Mouse (Mus musculus) liver, embryonic 11.5 days (tissue): ENCODE measurements around the gene Lmf1. TPM values are rescaled to one million over a fixed set of nuclear protein-coding genes. Genes with fewer than 3 reads are reported as not detected.

ENCODE experiments used
- ATAC-seq: fragments of 200-750 bp; cut with Nextera tagmentation; replicated peaks from 2 replicates; pipeline ENCODE4 v1.8.0; 2017; ENCODE audit warnings: moderate number of reproducible peaks, mild to moderate bottlenecking, moderate TSS enrichment, moderate library complexity; ENCODE audit not compliant: low FRiP score
- DNase-seq: peaks from one replicate; pipeline ENCODE4 v3.0.0-alpha.2; 2017; ENCODE audit warnings: low spot score
- H3K27ac ChIP-seq: fragments of 300-500 bp; sonication (generic); 2 replicates; pipeline ENCODE4 v1.5.1; 2014; ENCODE audit warnings: mild to moderate bottlenecking, low read depth, low read length, control low read depth
- H3K27me3 ChIP-seq: fragments of 300-500 bp; sonication (generic); replicated peaks from 2 replicates; pipeline ENCODE4 v1.6.1; 2014; ENCODE audit warnings: low read length, mixed read lengths; ENCODE audit not compliant: control insufficient read depth, insufficient read depth
- H3K36me3 ChIP-seq: fragments of 300-500 bp; sonication (generic); 2 replicates; pipeline ENCODE4 v1.6.1; 2014; ENCODE audit warnings: mild to moderate bottlenecking, low read length, moderate library complexity, mixed read lengths; ENCODE audit not compliant: control insufficient read depth, insufficient read depth
- H3K4me1 ChIP-seq: fragments of 300-500 bp; sonication (generic); replicated peaks from 2 replicates; pipeline ENCODE4 v1.6.1; 2014; ENCODE audit warnings: low read length, mixed read lengths; ENCODE audit not compliant: control insufficient read depth, insufficient read depth
- H3K4me2 ChIP-seq: fragments of 300-500 bp; sonication (generic); 2 replicates; pipeline ENCODE4 v1.6.1; 2014; ENCODE audit warnings: mild to moderate bottlenecking, control low read depth, moderate library complexity
- H3K4me3 ChIP-seq: fragments of 300-500 bp; sonication (generic); 2 replicates; pipeline ENCODE4 v1.5.1; 2014; ENCODE audit warnings: low read depth, low read length, control low read depth
- H3K9ac ChIP-seq: fragments of 300-500 bp; sonication (generic); 2 replicates; pipeline ENCODE4 v1.6.1; 2014; ENCODE audit warnings: low read depth, low read length, control low read depth
- H3K9me3 ChIP-seq: fragments of 300-500 bp; sonication (generic); 2 replicates; pipeline ENCODE4 v1.6.1; 2016; ENCODE audit warnings: low read length, inconsistent platforms, mixed read lengths; ENCODE audit not compliant: control insufficient read depth
- WGBS: fragments of 180-500 bp; shearing (Covaris S2); extraction: QIAGEN DNeasy Blood & Tissue Kit; methylation state at CpG from one replicate; pipeline ENCODE4 v1.1.7; 2014; 5-methylcytosine and 5-hydroxymethylcytosine counted together
- polyA plus RNA-seq: library from polyadenylated mRNA; unstranded; fragments of >200 nt; fragmentation: Nextera tagmentation; extraction: Ambion mirVana; gene quantifications from 2 replicates; pipeline ENCODE4 v1.2.1, GENCODE M21; 2014

Lmf1 gene
- polyA plus RNA-seq, 1 experiment from 2014 or later = 29.1 TPM

DNA sequence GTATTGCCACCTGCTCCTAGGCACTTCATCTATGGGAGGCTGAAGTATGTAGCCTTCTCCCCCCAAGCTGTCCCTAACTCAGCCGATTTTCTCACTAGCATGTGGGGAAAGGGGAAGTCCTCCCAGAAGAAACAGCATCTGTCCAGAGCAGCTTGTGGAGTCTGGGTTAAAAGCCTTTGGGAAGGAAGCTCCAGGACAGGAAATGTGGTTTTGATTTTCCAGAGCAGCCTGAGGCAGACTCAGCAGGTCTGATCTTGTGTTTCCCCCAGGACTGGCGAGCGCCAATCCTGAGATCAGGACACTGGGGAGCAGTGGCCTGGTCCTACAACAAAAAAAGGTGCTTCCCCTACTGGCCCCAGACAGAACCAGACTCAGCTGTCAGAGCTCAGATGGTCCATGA, 23.7 kb upstream of the Lmf1 start:
- Histone ChIP-seq H3K4me1 (0 out of 2 replicates have a peak, but pooled peaks cover 4% of the 10 kb centered on the region), H3K9ac (no peak overlapping the region), H3K4me3 (no peak overlapping the region), H3K36me3 (no peaks in the 10 kb centered on the region), H3K27ac (no peak overlapping the region), H3K4me2 (no peak overlapping the region), H3K27me3 (peaks cover 28% of the 10 kb centered on the region), H3K9me3 (no peaks in the 10 kb centered on the region)
- DNase-seq = no peak
- WGBS = 26% methylated on average over 3 of the region's 3 CpGs
- no peak for ATAC-seq

GRCm38 (mm10) chr17:25555666-25556629, 22.9 kb upstream of the Lmf1 start:
- Histone ChIP-seq H3K36me3 (no peaks in the 10 kb centered on the region), H3K9ac (no peak overlapping the region), H3K9me3 (no peaks in the 10 kb centered on the region), H3K27me3 (peaks cover 28% of the 10 kb centered on the region), H3K4me3 (no peak overlapping the region), H3K27ac (no peak overlapping the region), H3K4me1 (0 out of 2 replicates have a peak, but pooled peaks cover 4% of the 10 kb centered on the region), H3K4me2 (peak overlapping the region; percentile 42)
- DNase-seq (no peak), ATAC-seq (no peak)
- 10% methylated on average over 29 of the region's 29 CpGs for WGBS

DNA sequence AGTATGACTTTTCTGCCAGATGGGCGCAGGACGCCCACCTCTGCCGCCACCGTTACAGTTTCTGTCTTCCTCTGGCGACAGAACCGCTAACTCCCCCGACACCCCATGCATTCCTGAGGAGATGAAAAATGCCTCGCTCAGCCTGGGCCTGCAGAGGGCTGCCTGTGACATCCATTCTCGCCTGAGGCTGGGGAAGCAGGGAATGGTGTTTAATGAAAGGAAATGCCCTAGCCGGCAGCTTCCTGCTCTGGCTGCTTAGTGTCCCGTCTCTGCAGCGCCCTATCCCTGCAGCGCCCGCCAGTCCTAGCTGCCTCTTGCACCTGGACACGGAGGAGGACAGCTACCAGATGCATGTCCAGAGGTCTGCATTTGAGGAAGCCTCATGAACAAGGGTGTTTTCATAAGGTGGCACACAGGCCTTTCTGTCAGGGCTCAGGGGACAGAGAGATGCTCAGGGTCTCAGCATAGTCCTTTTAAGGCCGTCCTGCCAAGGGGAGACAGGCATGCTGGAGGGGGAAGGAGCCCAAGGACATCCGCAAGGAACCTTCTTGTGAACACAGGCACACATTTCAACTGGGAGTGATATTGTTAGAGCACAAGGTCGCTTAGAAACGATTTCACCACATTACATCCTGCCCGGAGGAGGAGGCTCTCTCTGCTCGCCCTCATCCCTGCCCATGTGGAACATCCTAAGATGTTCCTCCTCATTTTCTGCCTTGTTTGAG, 22.1 kb upstream of the Lmf1 start:
- no peaks in the 10 kb centered on the region for H3K36me3 ChIP-seq
- DNase-seq (no peak), ATAC-seq (no peak)
- no peak overlapping the region for H3K4me3 ChIP-seq
- peak overlapping the region; percentile 42 for H3K4me2 ChIP-seq
- WGBS = 9% methylated on average over 21 of the region's 21 CpGs
- H3K4me1 ChIP-seq = 0 out of 2 replicates have a peak, but pooled peaks cover 4% of the 10 kb centered on the region
- no peak overlapping the region for H3K27ac ChIP-seq
- no peaks in the 10 kb centered on the region for H3K9me3 ChIP-seq
- peaks cover 28% of the 10 kb centered on the region for H3K27me3 ChIP-seq
- no peak overlapping the region for H3K9ac ChIP-seq

GRCm38 (mm10) chr17:25559634-25560033, 19.3 kb upstream of the Lmf1 start:
- no peak overlapping the region for H3K4me2 ChIP-seq
- no peaks in the 10 kb centered on the region for H3K36me3 ChIP-seq
- H3K4me1 ChIP-seq = 0 out of 2 replicates have a peak, but pooled peaks cover 4% of the 10 kb centered on the region
- H3K9me3 ChIP-seq = no peaks in the 10 kb centered on the region
- DNase-seq (no peak), ATAC-seq (no peak)
- peaks cover 28% of the 10 kb centered on the region for H3K27me3 ChIP-seq
- H3K4me3 ChIP-seq = no peak overlapping the region
- no peak overlapping the region for H3K27ac ChIP-seq
- no peak overlapping the region for H3K9ac ChIP-seq
- 51% methylated on average over 4 of the region's 4 CpGs for WGBS

DNA sequence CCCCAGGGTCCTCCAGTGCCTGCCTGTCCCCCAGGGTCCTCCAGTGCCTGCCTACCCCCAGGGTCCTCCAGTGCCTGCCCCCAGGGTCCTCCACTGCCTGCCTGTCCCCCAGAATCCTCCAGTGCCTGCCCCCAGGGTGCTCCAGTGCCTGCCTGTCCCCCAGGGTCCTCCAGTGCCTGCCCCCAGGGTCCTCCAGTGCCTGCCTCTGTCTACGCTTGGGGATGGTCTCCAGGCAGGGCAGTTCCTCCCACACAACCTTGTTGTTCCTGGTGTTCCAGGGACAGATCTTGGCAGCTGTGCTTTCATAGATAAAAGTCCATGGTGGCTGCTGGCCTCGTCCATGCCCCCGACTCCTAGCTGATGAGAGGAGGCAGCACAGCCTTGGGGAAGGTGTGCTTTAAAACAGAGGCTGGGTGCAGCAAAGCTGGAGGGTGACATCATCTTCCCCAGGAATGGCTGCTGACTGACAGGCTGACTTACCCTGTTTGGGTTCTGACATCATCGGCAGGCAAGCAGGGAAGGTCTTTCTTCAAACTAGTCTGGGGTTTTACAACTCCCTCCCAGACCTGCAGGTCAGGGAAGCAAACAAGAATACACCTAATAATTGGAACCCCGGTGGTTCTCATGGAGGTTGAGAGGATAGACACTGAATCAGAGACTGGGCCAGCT, 18.2 kb upstream of the Lmf1 start:
- no peak overlapping the region for H3K9ac ChIP-seq
- no peaks in the 10 kb centered on the region for H3K36me3 ChIP-seq
- DNase-seq (no peak), ATAC-seq (no peak)
- 43% methylated on average over 5 of the region's 5 CpGs for WGBS
- no peak overlapping the region for H3K4me3 ChIP-seq
- H3K27me3 ChIP-seq = peaks cover 18% of the 10 kb centered on the region
- H3K27ac ChIP-seq = no peak overlapping the region
- no peaks in the 10 kb centered on the region for H3K9me3 ChIP-seq
- 0 out of 2 replicates have a peak, but pooled peaks cover 4% of the 10 kb centered on the region for H3K4me1 ChIP-seq
- H3K4me2 ChIP-seq = no peak overlapping the region

DNA sequence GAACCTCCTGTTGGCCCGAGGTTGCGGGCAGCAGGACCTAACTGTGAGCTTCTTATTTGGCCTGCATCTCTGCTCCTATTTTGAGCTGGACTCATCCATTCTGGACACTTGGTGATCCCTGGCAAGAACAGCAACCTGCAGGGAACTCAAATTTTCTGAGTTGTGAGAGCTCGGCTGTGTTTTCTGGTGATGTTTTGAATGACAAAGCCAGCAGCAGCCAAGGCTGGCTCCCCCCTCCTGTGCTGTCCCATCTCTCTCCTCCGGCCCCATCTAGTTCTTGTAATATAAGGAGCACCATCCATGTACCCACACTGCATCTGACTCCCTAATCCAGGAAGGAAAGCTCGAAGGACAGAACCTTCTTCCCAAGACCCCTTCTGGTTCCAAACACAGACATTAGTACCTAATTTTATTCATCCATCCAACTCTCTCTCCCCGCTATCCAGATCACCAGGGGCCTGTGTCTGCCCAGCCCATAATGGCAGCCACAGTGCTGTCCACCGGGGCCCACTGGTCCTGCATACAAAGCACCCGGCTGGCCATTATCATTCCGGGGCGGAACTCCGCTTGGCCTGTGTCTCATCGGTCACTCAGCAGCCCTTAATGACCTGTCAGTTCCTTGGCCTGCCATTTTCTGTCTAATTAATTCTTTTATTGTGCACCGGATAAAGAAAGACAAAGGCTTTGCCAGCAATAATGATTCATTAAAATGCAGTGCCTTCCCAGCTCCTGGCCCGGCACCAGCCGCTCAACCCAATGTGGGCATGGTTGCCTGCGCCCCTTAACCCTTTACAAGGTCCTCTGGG, 17.5 kb upstream of the Lmf1 start:
- DNase-seq = no peak
- Histone ChIP-seq H3K4me3 (no peak overlapping the region), H3K27ac (no peak overlapping the region), H3K4me1 (no peaks in the 10 kb centered on the region), H3K9me3 (no peaks in the 10 kb centered on the region), H3K9ac (no peak overlapping the region), H3K36me3 (no peaks in the 10 kb centered on the region), H3K4me2 (no peak overlapping the region), H3K27me3 (peaks cover 11% of the 10 kb centered on the region)
- no peak for ATAC-seq
- 81% methylated on average over 16 of the region's 16 CpGs for WGBS

DNA sequence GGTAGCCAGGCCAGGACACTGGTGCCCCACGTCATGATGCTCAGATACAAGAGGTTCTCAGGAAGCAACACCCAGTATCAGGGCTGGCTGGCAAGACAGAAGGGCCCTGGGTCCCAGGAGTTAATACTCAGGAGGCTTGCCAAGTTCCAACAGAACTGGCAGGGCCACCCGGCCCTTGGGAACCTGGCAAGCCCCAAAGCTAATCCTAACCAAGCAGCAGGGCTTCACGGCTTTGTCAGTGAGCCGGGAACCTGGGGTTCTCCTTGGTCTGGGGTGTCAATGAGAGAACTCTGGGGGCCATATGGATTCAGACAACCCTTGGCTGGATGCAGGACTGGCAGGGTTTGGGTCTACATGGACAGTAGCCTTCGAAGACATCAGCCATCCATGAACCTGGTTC, 14.4 kb upstream of the Lmf1 start:
- WGBS = 73% methylated on average over 5 of the region's 5 CpGs
- no peak for DNase-seq
- ATAC-seq = no peak

GRCm38 (mm10) chr17:25565244-25565643, 13.6 kb upstream of the Lmf1 start:
- Histone ChIP-seq H3K9ac (no peak overlapping the region), H3K27me3 (peaks cover 31% of the 10 kb centered on the region), H3K4me2 (no peak overlapping the region), H3K27ac (no peak overlapping the region), H3K4me1 (peaks cover 5% of the 10 kb centered on the region; the same call in 1 of the 2 replicates), H3K9me3 (no peaks in the 10 kb centered on the region), H3K4me3 (no peak overlapping the region), H3K36me3 (no peaks in the 10 kb centered on the region)
- ATAC-seq (no peak), DNase-seq (no peak)
- WGBS = 32% methylated on average over 6 of the region's 6 CpGs

More for the DNA sequence above, 14.4 kb upstream of the Lmf1 start:
- Histone ChIP-seq H3K27me3 (peaks cover 23% of the 10 kb centered on the region), H3K4me1 (0 out of 2 replicates have a peak, but pooled peaks cover 2% of the 10 kb centered on the region), H3K9ac (no peak overlapping the region), H3K9me3 (no peaks in the 10 kb centered on the region), H3K36me3 (no peaks in the 10 kb centered on the region), H3K4me3 (no peak overlapping the region), H3K27ac (no peak overlapping the region), H3K4me2 (no peak overlapping the region)
